Mouse (Mus musculus): ENCODE measurements around the gene Eif2ak4. TPM values are rescaled to one million over a fixed set of nuclear protein-coding genes. Genes with fewer than 3 reads are reported as not detected.

The Eif2ak4 gene
- 11.0 and 11.2 TPM in 2 replicates for polyA plus RNA-seq (2015; fragmentation: Nextera tagmentation; extraction: Ambion mirVana)

GRCm38 (mm10) chr2:118388341-118389335 is at the start of gene Eif2ak4:
Eif2ak4 (plus strand) TSS chr2:118388618.
- no peaks in the 10 kb centered on the region for H3K9me3 ChIP-seq
- peak within 1 kb of the TSS; percentile 87 for H3K4me3 ChIP-seq
- H3K4me2 ChIP-seq: peak within 1 kb of the TSS; percentile 72
- H3K36me3 ChIP-seq: no peaks in the 10 kb centered on the region
- under 1% methylated on average over 61 of the region's 61 CpGs for WGBS
- H3K4me1 ChIP-seq: peaks cover 13% of the 10 kb centered on the region; the same call in 1 of the 2 replicates
- peak; percentile 99 for ATAC-seq (ENCODE audit: insufficient number of reproducible peaks, insufficient read depth, low FRiP score, low TSS enrichment, low read depth)
- no peaks in the 10 kb centered on the region for H3K27me3 ChIP-seq
- H3K27ac ChIP-seq: peak within 1 kb of the TSS; percentile 93
- peak within 1 kb of the TSS; percentile 91 for H3K9ac ChIP-seq

- H3K4me2 ChIP-seq: no peak overlapping the region
- no peaks in the 10 kb centered on the region for H3K36me3 ChIP-seq
- no peaks in the 10 kb centered on the region for H3K27me3 ChIP-seq
- H3K4me3 ChIP-seq: no peak overlapping the region
- H3K9me3 ChIP-seq: no peaks in the 10 kb centered on the region
- no peak overlapping the region for H3K27ac ChIP-seq
- H3K4me1 ChIP-seq: no peaks in the 10 kb centered on the region
- H3K9ac ChIP-seq: no peak overlapping the region
- ATAC-seq (ENCODE audit: insufficient number of reproducible peaks, insufficient read depth, low FRiP score, low TSS enrichment, low read depth): no peak
- WGBS: 75% methylated on average over 7 of the region's 7 CpGs
Observed at GRCm38 (mm10) chr2:118341295-118341694, 47.1 kb upstream of the Eif2ak4 start.

- Histone ChIP-seq H3K27me3 (no peaks in the 10 kb centered on the region), H3K9me3 (no peaks in the 10 kb centered on the region), H3K4me2 (no peak overlapping the region), H3K9ac (no peak overlapping the region), H3K36me3 (no peaks in the 10 kb centered on the region), H3K4me1 (no peaks in the 10 kb centered on the region), H3K27ac (no peak overlapping the region), H3K4me3 (no peak overlapping the region)
- ATAC-seq (ENCODE audit: insufficient number of reproducible peaks, insufficient read depth, low FRiP score, low TSS enrichment, low read depth): no peak
- WGBS: 76% methylated on average over 3 of the region's 3 CpGs
Observed at GRCm38 (mm10) chr2:118343897-118344296, 44.5 kb upstream of the Eif2ak4 start.

GRCm38 (mm10) chr2:118345535-118345934 is 42.9 kb upstream of the Eif2ak4 start:
- no peak for ATAC-seq (ENCODE audit: insufficient number of reproducible peaks, insufficient read depth, low FRiP score, low TSS enrichment, low read depth)
- H3K36me3 ChIP-seq: no peaks in the 10 kb centered on the region
- 36% methylated on average over 1 of the region's 1 CpGs for WGBS
- no peak overlapping the region for H3K27ac ChIP-seq
- no peak overlapping the region for H3K4me3 ChIP-seq
- H3K4me1 ChIP-seq: no peaks in the 10 kb centered on the region
- H3K4me2 ChIP-seq: no peak overlapping the region
- no peaks in the 10 kb centered on the region for H3K27me3 ChIP-seq
- H3K9me3 ChIP-seq: no peaks in the 10 kb centered on the region
- H3K9ac ChIP-seq: no peak overlapping the region

- Histone ChIP-seq H3K4me1 (peaks cover 8% of the 10 kb centered on the region; the same call in 1 of the 2 replicates), H3K27ac (no peak overlapping the region), H3K9me3 (no peaks in the 10 kb centered on the region), H3K4me2 (no peak overlapping the region), H3K4me3 (no peak overlapping the region), H3K36me3 (no peaks in the 10 kb centered on the region), H3K9ac (no peak overlapping the region), H3K27me3 (no peaks in the 10 kb centered on the region)
- no peak for ATAC-seq (ENCODE audit: insufficient number of reproducible peaks, insufficient read depth, low FRiP score, low TSS enrichment, low read depth)
- 46% methylated on average over 4 of the region's 4 CpGs for WGBS
Observed at GRCm38 (mm10) chr2:118353498-118353897, 34.9 kb upstream of the Eif2ak4 start.

- Histone ChIP-seq H3K36me3 (no peaks in the 10 kb centered on the region), H3K9ac (no peak overlapping the region), H3K9me3 (no peaks in the 10 kb centered on the region), H3K4me1 (peaks cover 8% of the 10 kb centered on the region; the same call in 1 of the 2 replicates), H3K4me2 (no peak overlapping the region), H3K27me3 (no peaks in the 10 kb centered on the region), H3K4me3 (no peak overlapping the region), H3K27ac (no peak overlapping the region)
- 59% methylated on average over 4 of the region's 4 CpGs for WGBS
- no peak for ATAC-seq (ENCODE audit: insufficient number of reproducible peaks, insufficient read depth, low FRiP score, low TSS enrichment, low read depth)
Observed at GRCm38 (mm10) chr2:118353916-118354403, 34.5 kb upstream of the Eif2ak4 start.

GRCm38 (mm10) chr2:118355138-118355719 is 33.2 kb upstream of the Eif2ak4 start:
- Histone ChIP-seq H3K4me2 (no peak overlapping the region), H3K27ac (no peak overlapping the region), H3K4me3 (no peak overlapping the region), H3K27me3 (no peaks in the 10 kb centered on the region), H3K9ac (no peak overlapping the region), H3K9me3 (no peaks in the 10 kb centered on the region), H3K4me1 (peaks cover 8% of the 10 kb centered on the region; the same call in 1 of the 2 replicates), H3K36me3 (no peaks in the 10 kb centered on the region)
- WGBS: 71% methylated on average over 6 of the region's 6 CpGs
- ATAC-seq (ENCODE audit: insufficient number of reproducible peaks, insufficient read depth, low FRiP score, low TSS enrichment, low read depth): no peak

- WGBS: 56% methylated on average over 1 of the region's 1 CpGs
- Histone ChIP-seq H3K9me3 (no peaks in the 10 kb centered on the region), H3K27me3 (peaks cover 52% of the 10 kb centered on the region), H3K4me1 (peaks cover 18% of the 10 kb centered on the region), H3K36me3 (no peaks in the 10 kb centered on the region), H3K4me2 (no peak overlapping the region), H3K4me3 (no peak overlapping the region), H3K27ac (no peak overlapping the region), H3K9ac (no peak overlapping the region)
- no peak for ATAC-seq (ENCODE audit: insufficient number of reproducible peaks, insufficient read depth, low FRiP score, low TSS enrichment, low read depth)
Observed at GRCm38 (mm10) chr2:118371841-118372240, 16.6 kb upstream of the Eif2ak4 start.

- Histone ChIP-seq H3K4me1 (peaks cover 18% of the 10 kb centered on the region), H3K27me3 (peaks cover 46% of the 10 kb centered on the region), H3K4me2 (peak overlapping the region; percentile 98), H3K36me3 (no peaks in the 10 kb centered on the region), H3K27ac (no peak overlapping the region), H3K9ac (peak overlapping the region; percentile 67; the same call in 1 of the 2 replicates), H3K4me3 (peak overlapping the region; percentile 55), H3K9me3 (no peaks in the 10 kb centered on the region)
- no peak for ATAC-seq (ENCODE audit: insufficient number of reproducible peaks, insufficient read depth, low FRiP score, low TSS enrichment, low read depth)
- WGBS: 8% methylated on average over 11 of the region's 11 CpGs
Observed at GRCm38 (mm10) chr2:118372561-118372900, 15.9 kb upstream of the Eif2ak4 start.

- peak within 1 kb of the TSS; percentile 67 for H3K9ac ChIP-seq
- H3K9me3 ChIP-seq: no peaks in the 10 kb centered on the region
- peaks cover 18% of the 10 kb centered on the region for H3K4me1 ChIP-seq
- H3K27ac ChIP-seq: no peak within 1 kb of the TSS
- WGBS: under 1% methylated on average over 59 of the region's 59 CpGs
- ATAC-seq (ENCODE audit: insufficient number of reproducible peaks, insufficient read depth, low FRiP score, low TSS enrichment, low read depth): peak; percentile 81
- H3K36me3 ChIP-seq: no peaks in the 10 kb centered on the region
- peak within 1 kb of the TSS; percentile 55 for H3K4me3 ChIP-seq
- H3K27me3 ChIP-seq: peaks cover 49% of the 10 kb centered on the region
- H3K4me2 ChIP-seq: peak within 1 kb of the TSS; percentile 98
Observed at GRCm38 (mm10) chr2:118372901-118373571, 15.4 kb upstream of the Eif2ak4 start, which contains the start of gene Gpr176. Gpr176 (minus strand) TSS chr2:118373419.

GRCm38 (mm10) chr2:118373572-118374279 is 14.7 kb upstream of the Eif2ak4 start:
- Histone ChIP-seq H3K9ac (peak overlapping the region; percentile 67), H3K36me3 (no peaks in the 10 kb centered on the region), H3K4me2 (peak overlapping the region; percentile 98), H3K27me3 (peaks cover 51% of the 10 kb centered on the region), H3K9me3 (no peaks in the 10 kb centered on the region), H3K27ac (no peak overlapping the region), H3K4me3 (peak overlapping the region; percentile 55), H3K4me1 (peaks cover 18% of the 10 kb centered on the region)
- WGBS: 3% methylated on average over 43 of the region's 43 CpGs
- peak; percentile 86 for ATAC-seq (ENCODE audit: insufficient number of reproducible peaks, insufficient read depth, low FRiP score, low TSS enrichment, low read depth)

All from embryonic facial prominence, embryonic 13.5 days (tissue).